Mouse (Mus musculus): ENCODE results near the gene Tmem151a. TPM values are rescaled to one million over a fixed set of nuclear protein-coding genes. Genes with fewer than 3 reads are reported as not detected.
A peak's percentile ranks its signal among the peaks of the same experiment; 100 is the strongest.

Tmem151a gene
- total and polyA plus RNA-seq, 3 experiments, result 2.6 to 3.3 (median 2.8) TPM

DNA sequence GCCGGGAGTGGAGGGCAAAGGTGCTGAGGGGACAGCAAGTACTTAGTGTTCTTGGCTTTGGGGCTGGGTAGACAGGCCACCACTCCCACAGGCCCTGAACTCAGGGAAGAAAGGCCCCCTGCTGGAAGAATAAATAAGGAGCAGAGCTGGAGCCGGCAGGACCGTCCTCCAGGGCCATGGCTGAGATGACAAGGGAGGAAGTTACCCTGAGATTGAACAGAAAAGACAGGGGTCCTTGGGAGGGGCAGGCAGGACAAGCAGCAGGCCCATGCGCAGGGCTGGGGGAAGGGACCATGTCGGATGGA, 22.9 kb upstream of the Tmem151a start:
- no peak for TF ChIP-seq EP300 (IDR thresholded peaks at IDR 0.05; ENCODE audit: insufficient read depth, low read depth, low read length)
- TF ChIP-seq CTCF (IDR thresholded peaks at IDR 0.05), result peak; percentile 60
- TF ChIP-seq POLR2A (IDR thresholded peaks at IDR 0.05; ENCODE audit: insufficient read depth, low read depth, low read length), result no peak
- Histone ChIP-seq H3K4me3 (no peak overlapping the region), H3K36me3 (ENCODE audit: control insufficient read depth, insufficient read depth, low read length) (no peaks in the 10 kb centered on the region), H3K27me3 (ENCODE audit: control insufficient read depth, insufficient read depth, low read length) (no peaks in the 10 kb centered on the region), H3K79me2 (replicated peaks; ENCODE audit: control insufficient read depth, insufficient read depth, low read length) (no peaks in the 10 kb centered on the region), H3K27ac (no peak overlapping the region), H3K4me1 (ENCODE audit: control insufficient read depth, insufficient read depth, low read length) (peaks cover 6% of the 10 kb centered on the region), H3K9ac (ENCODE audit: low read depth, low read length) (no peak overlapping the region)
- no peak for DNase-seq
- WGBS, result 14% methylated on average over 5 of the region's 5 CpGs
- intact Hi-C loops (cut with DNase I), result no loop called here

DNA sequence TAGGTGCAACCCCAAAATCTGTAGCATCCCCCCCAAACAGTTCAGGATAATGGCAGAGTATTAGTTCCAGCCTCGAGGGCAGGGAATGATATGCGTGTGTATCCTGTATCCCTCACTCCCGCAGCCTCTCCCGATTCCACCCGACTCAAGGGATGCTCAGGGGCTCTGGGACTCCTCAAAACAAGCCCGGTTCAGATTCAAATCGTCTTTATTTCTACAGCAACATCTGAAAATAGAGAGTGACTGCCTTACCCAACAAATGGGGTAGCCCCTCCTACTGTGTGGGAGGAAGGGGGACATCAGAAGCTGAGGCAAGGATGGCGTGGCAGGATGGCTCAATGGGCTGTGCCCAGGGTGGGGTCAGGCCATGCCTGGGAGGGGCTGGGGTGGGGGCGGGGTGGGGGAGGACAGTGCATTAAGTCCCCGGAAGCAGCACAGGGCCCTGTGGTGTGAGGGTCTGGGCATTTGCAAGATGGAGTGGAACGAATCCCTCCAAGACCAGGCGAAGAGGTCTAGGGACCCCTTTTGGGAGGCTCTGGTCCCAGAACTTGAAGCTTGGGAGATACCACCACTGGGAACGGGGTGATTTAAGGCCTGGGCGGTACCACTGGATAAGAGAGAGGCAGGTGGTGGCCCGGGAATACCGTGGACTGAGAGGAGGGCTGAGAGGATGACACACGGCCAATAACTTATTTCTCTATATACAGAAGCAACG, 22.4 kb upstream of the Tmem151a start:
- intact Hi-C loops (cut with DNase I), result loop anchor here (2.0 kb wide), 1 partner anchor 19 kb away; the partner anchor contains the start of gene Yif1a
- H3K27ac ChIP-seq, result no peak overlapping the region; the same call in 1 of the 2 replicates
- no peak for DNase-seq
- H3K4me3 ChIP-seq, result no peak overlapping the region
- WGBS, result 73% methylated on average over 18 of the region's 18 CpGs
- no peaks in the 10 kb centered on the region for H3K36me3 ChIP-seq (ENCODE audit: control insufficient read depth, insufficient read depth, low read length)
- no peaks in the 10 kb centered on the region for H3K27me3 ChIP-seq (ENCODE audit: control insufficient read depth, insufficient read depth, low read length)
- no peaks in the 10 kb centered on the region for H3K79me2 ChIP-seq (replicated peaks; ENCODE audit: control insufficient read depth, insufficient read depth, low read length)
- TF ChIP-seq EP300 (IDR thresholded peaks at IDR 0.05; ENCODE audit: insufficient read depth, low read depth, low read length), result no peak
- no peak for TF ChIP-seq POLR2A (IDR thresholded peaks at IDR 0.05; ENCODE audit: insufficient read depth, low read depth, low read length)
- TF ChIP-seq CTCF (IDR thresholded peaks at IDR 0.05), result no peak
- H3K9ac ChIP-seq (ENCODE audit: low read depth, low read length), result no peak overlapping the region
- peaks cover 6% of the 10 kb centered on the region for H3K4me1 ChIP-seq (ENCODE audit: control insufficient read depth, insufficient read depth, low read length)

DNA sequence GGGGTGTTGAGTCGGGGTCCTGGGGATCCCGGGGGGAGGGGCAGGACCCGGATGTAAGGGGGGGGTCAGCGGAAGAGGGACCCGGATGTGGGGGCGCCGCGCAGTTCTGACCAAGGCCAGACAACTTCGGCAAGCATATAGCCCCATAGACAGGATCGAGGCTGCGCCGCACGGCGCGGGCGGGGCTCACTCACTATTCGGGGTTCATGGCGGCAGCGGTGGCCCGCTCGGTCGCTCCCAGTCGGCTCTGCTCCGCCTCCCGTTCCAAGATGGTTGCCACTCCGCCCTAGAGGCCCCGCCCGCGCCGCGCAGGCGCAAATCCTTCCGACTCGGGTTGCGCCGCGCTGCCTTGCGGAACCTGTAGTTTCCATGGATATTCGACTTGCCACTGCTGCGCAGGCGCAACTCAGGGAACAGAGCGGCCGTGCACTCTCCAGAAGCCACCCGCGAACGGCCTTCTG, 21.4 kb upstream of the Tmem151a start, which contains the start of gene Rab1b:
Gene Rab1b, minus strand, starts transcription at position 342 of the 461 bp plus-strand sequence.
- H3K79me2 ChIP-seq (replicated peaks; ENCODE audit: control insufficient read depth, insufficient read depth, low read length), result no peaks in the 10 kb centered on the region
- no peaks in the 10 kb centered on the region for H3K36me3 ChIP-seq (ENCODE audit: control insufficient read depth, insufficient read depth, low read length)
- intact Hi-C loops (cut with DNase I), result loop anchor here (2.0 kb wide), 1 partner anchor 18 kb away; the partner anchor contains the start of gene Yif1a
- peaks cover 6% of the 10 kb centered on the region for H3K4me1 ChIP-seq (ENCODE audit: control insufficient read depth, insufficient read depth, low read length)
- no peak for TF ChIP-seq CTCF (IDR thresholded peaks at IDR 0.05)
- TF ChIP-seq EP300 (IDR thresholded peaks at IDR 0.05; ENCODE audit: insufficient read depth, low read depth, low read length), result no peak
- TF ChIP-seq POLR2A (IDR thresholded peaks at IDR 0.05; ENCODE audit: insufficient read depth, low read depth, low read length), result peak; percentile 78
- H3K4me3 ChIP-seq, result peak within 1 kb of the TSS; percentile 89
- DNase-seq, result peak; percentile 97 to 99
- under 1% methylated on average over 46 of the region's 46 CpGs for WGBS
- peak within 1 kb of the TSS; percentile 87 for H3K9ac ChIP-seq (ENCODE audit: low read depth, low read length)
- no peaks in the 10 kb centered on the region for H3K27me3 ChIP-seq (ENCODE audit: control insufficient read depth, insufficient read depth, low read length)
- H3K27ac ChIP-seq, result peak within 1 kb of the TSS; percentile 100

DNA sequence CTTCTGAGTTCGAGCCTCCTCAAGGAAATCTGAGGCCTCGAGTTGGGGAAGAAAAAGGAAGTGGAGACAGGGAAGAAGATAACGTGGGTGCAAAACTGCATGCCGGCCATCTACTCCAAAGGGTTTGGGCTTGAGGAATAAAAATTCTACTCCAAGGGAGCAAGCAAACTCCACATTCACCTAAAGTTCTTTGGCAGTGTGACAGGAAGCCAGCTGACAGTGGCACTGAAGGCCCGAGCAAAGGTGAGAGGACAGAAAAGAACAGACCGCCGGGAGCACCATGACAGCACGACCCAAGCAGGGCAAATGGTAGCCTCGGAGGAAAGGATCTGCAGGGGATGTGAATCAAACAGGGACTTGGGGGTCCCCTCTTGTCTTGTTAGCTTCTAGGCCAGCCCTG, 20.7 kb upstream of the Tmem151a start:
- Histone ChIP-seq H3K4me3 (peak overlapping the region; percentile 89), H3K27me3 (ENCODE audit: control insufficient read depth, insufficient read depth, low read length) (no peaks in the 10 kb centered on the region), H3K4me1 (ENCODE audit: control insufficient read depth, insufficient read depth, low read length) (peaks cover 6% of the 10 kb centered on the region), H3K36me3 (ENCODE audit: control insufficient read depth, insufficient read depth, low read length) (no peaks in the 10 kb centered on the region), H3K9ac (ENCODE audit: low read depth, low read length) (peak overlapping the region; percentile 87), H3K79me2 (replicated peaks; ENCODE audit: control insufficient read depth, insufficient read depth, low read length) (no peaks in the 10 kb centered on the region), H3K27ac (peak overlapping the region; percentile 100)
- intact Hi-C loops (cut with DNase I), result loop anchor here (2.0 kb wide), 1 partner anchor 17 kb away; the partner anchor contains the start of gene Yif1a
- no peak for DNase-seq
- under 1% methylated on average over 9 of the region's 9 CpGs for WGBS
- TF ChIP-seq EP300 (IDR thresholded peaks at IDR 0.05; ENCODE audit: insufficient read depth, low read depth, low read length) (no peak), POLR2A (IDR thresholded peaks at IDR 0.05; ENCODE audit: insufficient read depth, low read depth, low read length) (no peak), CTCF (IDR thresholded peaks at IDR 0.05) (no peak)

DNA sequence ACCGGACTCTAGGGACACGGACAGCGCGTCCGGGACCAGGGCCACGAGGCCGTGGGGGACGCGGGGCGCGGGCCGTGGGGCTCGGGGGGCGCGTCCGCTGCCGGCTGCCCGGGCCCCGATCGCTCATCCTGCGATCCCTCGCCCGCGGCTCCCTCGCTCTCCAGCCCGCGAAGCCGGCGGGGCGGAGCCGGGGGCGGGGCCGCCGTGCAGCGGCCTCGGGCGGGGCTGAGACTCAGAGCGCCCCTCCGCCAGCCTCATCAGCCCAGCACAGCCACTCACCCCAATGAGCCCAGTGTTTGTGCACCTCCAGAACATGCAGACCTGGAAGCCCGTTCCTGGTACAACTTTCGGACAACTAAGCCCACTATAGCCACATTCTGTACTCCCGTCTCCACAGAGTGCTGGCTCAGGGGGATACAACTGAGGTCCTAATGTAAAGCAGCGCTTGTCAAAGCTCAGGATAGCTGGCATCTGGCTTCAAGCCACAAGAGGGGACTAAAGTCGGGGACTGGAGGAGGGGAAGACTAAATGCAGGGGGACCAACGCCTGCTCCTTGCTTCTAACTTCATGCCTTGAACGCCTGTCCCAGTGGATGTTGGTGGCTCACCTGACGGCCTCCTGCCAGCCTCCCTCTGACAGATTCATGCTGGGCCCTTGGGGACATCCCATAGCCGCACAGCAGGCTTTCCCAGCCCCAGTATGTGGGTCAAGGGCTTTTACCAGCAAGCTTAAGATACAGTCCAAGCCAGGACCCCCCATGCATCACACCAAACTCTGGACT, 13.2 kb upstream of the Tmem151a start, which contains the start of gene Cnih2:
Gene Cnih2, minus strand, starts transcription at position 159 of the 781 bp plus-strand sequence.
- WGBS, result 5% methylated on average over 46 of the region's 48 CpGs
- Histone ChIP-seq H3K4me3 (peak within 1 kb of the TSS; percentile 40), H3K27me3 (ENCODE audit: control insufficient read depth, insufficient read depth, low read length) (no peaks in the 10 kb centered on the region), H3K27ac (no peak within 1 kb of the TSS), H3K79me2 (replicated peaks; ENCODE audit: control insufficient read depth, insufficient read depth, low read length) (no peaks in the 10 kb centered on the region), H3K36me3 (ENCODE audit: control insufficient read depth, insufficient read depth, low read length) (no peaks in the 10 kb centered on the region), H3K9ac (ENCODE audit: low read depth, low read length) (peak within 1 kb of the TSS; percentile 58), H3K4me1 (ENCODE audit: control insufficient read depth, insufficient read depth, low read length) (peaks cover 2% of the 10 kb centered on the region; the same call in 1 of the 2 replicates)
- TF ChIP-seq CTCF (IDR thresholded peaks at IDR 0.05), result no peak
- TF ChIP-seq EP300 (IDR thresholded peaks at IDR 0.05; ENCODE audit: insufficient read depth, low read depth, low read length), result no peak
- TF ChIP-seq POLR2A (IDR thresholded peaks at IDR 0.05; ENCODE audit: insufficient read depth, low read depth, low read length), result peak; percentile 32; the same call in 1 of the 2 replicates
- intact Hi-C loops (cut with DNase I), result no loop called here
- peak; percentile 72 to 81 for DNase-seq
